Mouse (Mus musculus): ENCODE results near the gene Fxyd3.

Gene Fxyd3

DNA sequence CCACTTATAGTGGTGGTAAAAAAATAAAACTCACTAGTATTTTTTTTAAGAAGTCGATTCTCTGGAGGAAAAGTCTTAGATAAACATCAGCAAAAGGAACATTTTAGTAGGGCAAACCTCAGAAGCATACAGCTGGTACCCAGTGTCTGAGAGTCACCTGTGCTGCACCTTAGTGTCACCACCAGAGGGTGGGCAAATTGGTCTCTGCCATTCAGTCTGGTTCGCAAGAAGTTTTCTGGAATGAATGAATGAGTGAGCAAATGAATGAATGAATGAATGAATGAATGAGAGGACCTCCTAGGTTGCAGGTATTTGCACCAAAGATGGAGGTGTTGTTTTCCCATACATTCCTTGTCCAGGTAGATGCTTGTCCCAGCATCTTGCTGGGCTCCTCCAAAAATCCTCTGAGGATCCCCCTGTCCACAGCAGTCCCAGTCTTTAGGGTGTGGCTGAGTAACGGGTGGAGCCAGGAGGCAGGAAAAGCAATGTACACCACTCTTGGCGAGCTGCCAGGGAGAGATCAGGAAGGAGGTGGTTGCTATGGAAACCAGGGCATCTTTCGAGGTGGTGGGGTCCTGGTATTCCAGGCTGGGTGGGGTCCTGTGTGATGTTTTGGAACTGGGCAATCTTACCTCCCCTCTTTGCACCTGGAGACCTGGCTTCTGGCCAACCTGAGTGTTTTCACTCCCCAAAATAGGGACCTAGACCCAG is 27.2 kb downstream of the Fxyd3 start:
- DNase-seq (ENCODE audit: low spot score) = no peak

DNA sequence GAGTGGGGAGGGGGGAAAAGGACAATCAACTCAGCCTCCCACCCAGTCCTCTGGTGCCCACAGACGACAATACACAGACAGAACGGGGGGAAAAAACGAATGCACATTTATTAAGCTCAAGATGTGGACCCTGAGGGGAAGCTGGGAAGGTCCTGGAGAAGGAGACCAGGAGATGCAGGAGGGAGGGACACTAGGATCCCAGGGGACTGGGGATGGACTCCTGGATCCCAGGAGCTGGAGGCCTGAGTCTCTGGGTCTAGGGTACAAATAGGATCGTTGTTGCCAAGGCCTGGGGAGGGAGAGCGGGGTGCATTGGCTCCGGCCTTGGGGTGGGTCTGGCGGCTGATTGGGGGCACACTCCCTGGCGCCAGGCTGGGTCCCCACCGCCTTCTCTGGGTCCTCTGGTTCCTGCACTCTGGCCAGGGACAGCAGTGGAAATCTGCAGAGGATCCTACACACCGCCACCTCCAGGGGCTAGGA is 34.0 kb downstream of the Fxyd3 start, which contains the start of gene Fxyd5:
Gene Fxyd5, minus strand, starts transcription at position 51 of the 480 bp plus-strand sequence.
- no peak for DNase-seq (ENCODE audit: low spot score)

DNA sequence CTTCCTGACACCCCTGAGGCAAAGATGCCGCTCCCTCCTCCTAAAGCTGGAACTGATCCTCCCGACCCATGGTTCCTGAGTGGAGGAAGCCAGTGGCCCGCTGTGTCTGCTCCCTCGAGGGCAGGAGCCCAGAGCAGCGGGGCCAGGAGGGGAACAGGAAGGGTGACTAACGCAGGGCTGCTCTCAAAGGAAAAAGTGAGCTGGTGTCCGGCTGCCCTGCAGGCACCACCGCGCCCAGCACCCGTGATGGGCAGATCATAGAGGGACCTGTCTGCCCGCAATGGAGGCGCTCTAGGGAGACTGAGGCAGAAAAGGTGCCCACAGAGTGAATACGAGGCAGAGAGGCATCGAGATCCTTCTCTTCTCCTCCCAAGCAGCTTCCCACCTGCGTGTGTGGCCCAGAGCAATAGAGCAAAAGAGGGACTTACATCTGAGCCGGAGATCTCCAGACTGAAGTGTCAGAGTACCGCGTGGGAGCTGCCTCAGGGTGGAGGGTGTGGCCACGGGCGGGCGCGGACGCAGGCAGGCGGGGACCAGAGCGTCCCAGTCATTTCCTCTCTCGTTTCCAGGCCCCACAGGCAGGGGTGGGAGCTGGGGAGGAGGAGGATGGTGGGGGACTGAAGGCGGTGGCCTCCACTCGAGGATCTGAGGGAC is 34.7 kb downstream of the Fxyd3 start:
- no peak for DNase-seq (ENCODE audit: low spot score)

DNA sequence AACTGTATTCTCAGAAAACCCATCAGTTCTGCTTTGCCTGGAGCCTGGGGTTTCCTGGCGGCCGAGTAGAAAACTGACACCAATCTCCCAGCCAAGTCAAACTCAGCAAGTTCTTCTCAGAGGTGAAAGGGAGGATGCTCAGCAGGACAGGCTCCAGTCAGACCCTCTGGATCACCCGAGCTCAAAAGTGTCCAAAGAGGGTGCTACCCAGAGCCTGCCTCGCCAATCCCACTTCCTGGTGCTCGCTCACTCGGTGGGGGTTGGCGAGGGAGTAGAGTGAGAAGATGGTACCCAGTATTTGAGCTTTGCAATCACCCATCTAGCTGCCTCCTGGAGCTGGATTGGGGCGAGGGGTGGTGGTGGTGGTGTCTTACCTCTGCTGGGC is 35.5 kb downstream of the Fxyd3 start:
- no peak for DNase-seq (ENCODE audit: low spot score)

DNA sequence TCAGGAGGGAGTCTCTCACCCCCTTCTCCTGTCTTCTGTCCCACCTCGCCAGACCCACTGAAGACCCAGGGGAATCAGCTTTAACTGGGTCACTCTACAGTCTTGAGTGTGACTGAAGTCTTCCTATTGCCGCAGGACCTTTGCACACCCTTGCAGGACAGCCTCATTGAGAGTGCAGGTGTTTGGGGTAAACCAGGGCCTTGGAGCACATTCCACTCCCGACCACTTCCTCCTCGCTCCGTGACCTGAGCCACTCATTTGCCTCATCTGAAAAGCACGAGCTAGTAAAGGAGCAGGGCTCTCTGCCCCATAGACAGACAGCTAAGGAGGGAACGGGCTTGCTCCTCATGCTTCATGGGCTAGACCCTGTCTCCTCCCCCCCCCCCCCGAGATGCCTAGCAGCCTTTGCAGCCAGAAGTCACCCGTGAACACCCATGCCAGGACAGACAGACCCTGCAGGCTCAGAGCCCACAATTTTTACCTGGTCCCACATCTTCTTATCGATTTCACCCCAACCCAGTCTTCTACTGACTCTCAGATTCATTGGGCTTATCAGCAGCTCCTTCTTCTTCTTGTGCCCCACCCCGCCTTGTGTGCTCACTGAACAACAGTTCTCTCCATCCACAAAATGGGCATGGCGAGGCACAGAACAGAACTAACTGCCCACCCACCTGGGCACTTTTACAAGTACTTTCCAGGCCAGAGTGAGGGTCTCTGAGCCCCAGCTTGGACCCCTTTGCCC is 36.1 kb downstream of the Fxyd3 start:
- no peak for DNase-seq (ENCODE audit: low spot score)

DNA sequence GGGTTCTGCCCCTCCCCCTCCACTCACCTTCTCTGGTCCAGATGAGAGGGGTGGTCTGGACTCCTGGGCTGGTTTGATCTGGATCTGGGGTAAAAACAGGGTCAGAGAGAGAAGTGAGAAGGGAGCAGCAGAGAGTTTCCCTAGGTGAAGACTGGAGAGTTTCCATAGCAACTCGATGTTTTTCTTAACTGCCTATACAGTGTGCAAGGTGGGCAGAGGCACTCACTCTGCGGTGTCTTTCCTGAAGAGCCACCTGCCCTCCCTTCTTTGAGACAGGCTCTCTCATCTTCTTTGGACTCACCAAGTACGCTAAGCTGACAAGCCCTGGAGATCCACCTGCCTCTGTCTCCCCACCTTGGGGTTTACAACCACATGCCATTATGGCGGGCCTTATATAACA is 37.5 kb downstream of the Fxyd3 start:
- no peak for DNase-seq (ENCODE audit: low spot score)

DNA sequence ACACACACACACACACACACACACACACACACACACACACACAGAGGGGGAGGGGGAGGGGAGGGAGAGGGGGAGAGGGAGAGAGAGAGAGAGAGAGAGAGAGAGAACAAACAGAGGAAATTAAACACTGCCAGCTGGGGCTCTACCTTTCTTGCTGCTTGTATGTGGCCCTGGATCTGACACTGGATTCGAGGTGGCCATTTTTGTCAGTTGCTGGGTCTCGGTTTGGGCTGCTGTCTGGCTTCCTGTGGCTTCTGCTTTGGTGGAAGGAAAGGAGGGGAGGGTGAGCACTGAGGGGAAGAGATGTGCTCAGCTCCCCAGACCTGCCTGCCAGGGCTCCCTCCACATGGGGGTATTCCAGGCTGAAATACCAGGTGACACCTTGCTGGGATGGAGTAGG is 38.8 kb downstream of the Fxyd3 start:
- DNase-seq (ENCODE audit: low spot score) = no peak

DNA sequence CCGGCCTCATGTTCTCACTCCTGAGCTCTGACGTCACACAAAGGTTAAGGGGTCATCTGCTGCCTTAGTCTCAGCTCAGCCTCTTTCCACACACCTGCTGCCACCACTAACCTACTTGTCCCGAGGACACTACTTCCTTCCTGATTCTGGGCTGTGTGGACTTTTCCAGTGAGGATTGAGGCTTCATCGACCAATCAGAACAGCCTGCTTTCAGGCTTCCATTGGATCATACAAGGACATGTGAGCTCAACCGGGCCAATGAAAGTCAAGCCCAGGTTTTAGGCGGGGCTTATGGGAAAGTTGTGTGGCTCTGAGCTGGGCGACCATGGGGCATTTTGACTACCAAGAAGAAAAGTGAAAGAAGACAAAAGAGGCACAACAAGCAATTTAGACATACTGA is 39.6 kb downstream of the Fxyd3 start:
- no peak for DNase-seq (ENCODE audit: low spot score)

DNA sequence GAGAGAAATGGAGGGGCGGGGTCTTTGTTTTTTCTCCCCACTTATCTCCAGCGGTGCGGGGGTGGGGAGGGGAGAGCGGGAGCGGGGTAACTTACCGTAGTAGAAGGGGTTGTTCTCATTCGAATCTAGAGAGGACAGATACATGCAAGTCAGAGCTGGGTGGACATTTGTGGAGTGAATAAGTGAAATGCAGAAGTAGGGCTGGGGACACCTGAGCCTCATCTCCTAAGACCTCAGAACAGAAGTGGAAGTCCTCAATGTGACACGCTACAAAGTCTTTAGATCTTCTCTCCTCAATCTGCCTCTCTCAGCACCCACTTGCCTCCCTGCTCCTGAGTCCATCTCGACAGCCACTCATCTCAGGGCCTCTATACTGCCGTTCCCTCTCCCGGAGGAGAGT is 41.2 kb downstream of the Fxyd3 start:
- DNase-seq (ENCODE audit: low spot score) = no peak

DNA sequence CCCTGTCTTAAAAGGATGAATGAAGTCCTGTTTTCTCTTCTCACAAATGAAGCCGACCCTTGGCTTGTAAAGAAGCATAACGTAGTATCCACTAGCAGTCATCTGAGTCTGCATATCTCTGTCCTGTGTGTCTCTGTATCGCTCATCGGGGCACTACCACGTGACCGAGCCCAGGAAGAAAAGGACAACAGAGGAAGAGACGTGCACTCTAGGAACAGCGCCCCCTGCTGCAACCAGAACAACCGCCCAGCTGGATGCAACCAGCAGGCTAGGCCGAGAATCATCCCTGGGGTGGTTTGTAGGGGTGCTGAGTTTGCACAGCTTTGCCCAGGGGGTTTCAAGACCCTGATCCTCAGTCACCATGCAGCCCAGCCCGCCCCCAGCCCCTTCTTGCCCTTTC is 41.7 kb downstream of the Fxyd3 start:
- DNase-seq (ENCODE audit: low spot score) = no peak

DNA sequence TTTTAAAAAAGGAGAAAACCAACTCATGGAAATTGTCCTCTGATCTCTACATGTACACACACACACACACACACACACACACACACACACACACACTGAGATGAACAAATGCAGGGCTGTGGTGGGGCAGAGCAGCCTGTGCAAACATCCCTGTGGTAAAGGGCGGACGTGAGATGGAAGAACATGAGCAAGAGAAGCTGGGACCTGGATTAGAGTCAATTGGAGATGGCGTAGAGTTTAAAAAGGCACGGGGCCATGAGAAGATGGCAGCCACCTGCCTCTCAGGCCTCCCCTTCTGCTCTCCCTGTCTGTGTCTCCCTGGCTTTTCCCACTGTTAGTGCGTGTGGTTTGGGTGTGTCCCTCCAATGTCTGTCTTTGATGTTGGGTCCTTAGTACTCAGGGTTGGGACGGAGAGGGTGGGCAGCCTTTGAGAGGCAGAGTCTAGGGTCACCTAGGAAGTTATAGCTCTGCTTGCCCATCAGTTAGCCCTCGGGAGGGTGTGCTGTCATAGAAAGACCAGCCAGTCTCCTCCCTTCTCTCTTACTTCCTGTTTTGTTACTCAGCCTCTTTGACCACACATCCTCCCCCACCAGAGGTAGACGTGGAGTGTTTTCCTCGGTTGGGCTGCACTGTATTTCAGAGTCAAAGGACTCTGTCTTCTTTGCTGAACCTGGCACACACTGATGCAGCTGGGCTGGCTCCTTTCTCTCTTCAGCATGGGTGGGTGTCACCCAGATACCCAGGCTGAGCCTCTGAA is 42.9 kb downstream of the Fxyd3 start:
- DNase-seq (ENCODE audit: low spot score) = no peak

DNA sequence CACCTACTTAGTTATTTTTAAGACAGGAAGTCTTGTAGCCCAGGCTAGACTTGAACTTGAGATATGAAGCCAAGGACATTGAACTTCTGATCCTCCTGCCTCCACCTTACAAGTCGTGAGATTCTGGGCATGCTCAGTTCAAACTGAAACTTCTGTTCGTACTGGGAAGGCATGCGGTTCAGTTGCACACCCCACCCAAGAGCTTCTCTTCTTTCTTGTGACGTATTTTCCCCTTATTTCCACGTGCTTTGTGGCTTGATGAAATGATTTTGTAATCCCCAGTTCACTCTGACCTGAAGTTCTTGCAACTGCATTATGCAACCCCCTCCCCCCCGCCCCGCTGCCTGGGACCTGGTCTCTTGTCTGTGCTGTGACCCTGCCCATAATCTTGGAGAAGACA is 44.8 kb downstream of the Fxyd3 start:
- DNase-seq (ENCODE audit: low spot score) = no peak

DNA sequence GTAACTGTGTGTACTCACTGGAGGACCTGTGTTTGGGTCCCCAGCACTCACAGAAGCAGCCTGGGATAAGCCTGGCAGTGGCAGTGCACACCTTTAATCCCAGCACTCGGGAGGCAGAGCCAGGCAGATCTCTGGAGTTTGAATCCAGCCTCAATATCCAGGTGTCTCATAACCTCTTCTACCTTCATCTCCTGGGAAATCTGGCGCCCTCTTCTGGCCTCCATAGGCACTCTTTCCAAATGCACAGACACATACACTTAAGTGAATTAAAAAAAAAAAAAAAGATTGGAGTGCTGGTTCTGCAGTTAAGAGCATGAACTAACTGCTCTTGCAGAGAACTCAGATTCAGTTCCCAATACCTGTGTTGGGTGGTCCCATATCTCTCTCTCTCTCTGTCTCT is 45.8 kb downstream of the Fxyd3 start:
- no peak for DNase-seq (ENCODE audit: low spot score)

DNA sequence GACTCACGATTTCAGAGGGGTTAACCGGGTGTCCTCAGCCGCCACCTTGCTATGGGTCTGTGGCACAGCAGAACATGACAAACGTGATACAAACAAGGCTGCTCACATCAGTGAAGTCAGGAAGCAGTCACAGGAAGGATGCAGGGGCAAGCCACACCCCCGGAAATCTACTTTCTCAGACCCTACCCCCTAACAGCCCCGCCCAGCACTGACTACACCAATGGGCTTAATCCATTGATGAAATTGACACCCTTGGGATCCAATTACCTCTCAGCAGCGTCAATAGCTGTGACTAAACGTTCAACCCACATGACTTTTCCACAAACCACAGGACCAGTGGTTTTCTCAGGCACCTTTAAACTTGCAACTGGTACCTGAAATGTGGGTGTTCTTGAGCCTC is 47.9 kb downstream of the Fxyd3 start:
- no peak for DNase-seq (ENCODE audit: low spot score)

Measured in adipocyte (in vitro differentiated cells).